Mouse (Mus musculus): ENCODE data around the gene Armc5. TPM values are rescaled to one million over a fixed set of nuclear protein-coding genes. Genes with fewer than 3 reads are reported as not detected.

The Armc5 gene
- total RNA-seq (2015) (6.9 and 7.1 TPM in 2 replicates), total RNA-seq (2017) (9.5 and 11.8 TPM in 2 replicates)

GRCm38 (mm10) chr7:128236856-128237592 lies at the start of gene Armc5:
Armc5 (plus strand) TSS chr7:128237342.
- peak; percentile 40 for ATAC-seq (replicated peaks; ENCODE audit: poor library complexity)

- no peak for ATAC-seq (replicated peaks; ENCODE audit: poor library complexity)
Observed at GRCm38 (mm10) chr7:128201607-128202006, 35.5 kb upstream of the Armc5 start.

- no peak for ATAC-seq (replicated peaks; ENCODE audit: poor library complexity)
Observed at GRCm38 (mm10) chr7:128203071-128203470, 34.1 kb upstream of the Armc5 start.

DNA sequence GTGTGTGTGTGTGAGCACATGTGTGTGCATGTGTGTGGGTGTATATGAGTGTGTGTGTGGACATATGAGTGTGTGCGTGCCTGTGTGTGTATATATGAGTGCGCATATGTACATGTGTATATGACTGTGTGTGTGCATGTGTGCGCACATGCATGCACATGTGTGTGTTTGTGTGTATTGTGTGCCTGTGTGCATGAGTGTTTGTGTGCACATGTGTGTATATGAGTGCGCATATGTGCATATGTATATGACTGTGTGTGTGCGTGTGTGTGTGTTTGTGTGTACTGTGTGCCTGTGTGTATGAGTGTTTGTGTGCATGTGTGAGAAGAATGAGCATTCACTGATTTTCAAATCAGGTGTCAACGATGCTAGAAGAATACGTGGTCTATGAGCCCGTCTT lies 33.0 kb upstream of the Armc5 start:
- ATAC-seq (replicated peaks; ENCODE audit: poor library complexity): no peak

GRCm38 (mm10) chr7:128205695-128206094 lies 31.4 kb upstream of the Armc5 start:
- ATAC-seq (replicated peaks; ENCODE audit: poor library complexity): no peak

GRCm38 (mm10) chr7:128206152-128206551 lies 31.0 kb upstream of the Armc5 start, which contains the start of gene Cox6a2:
Cox6a2 (minus strand) TSS chr7:128206387.
- no peak for ATAC-seq (replicated peaks; ENCODE audit: poor library complexity)

GRCm38 (mm10) chr7:128208187-128208586 lies 29.0 kb upstream of the Armc5 start:
- peak; percentile 94 for ATAC-seq (replicated peaks; ENCODE audit: poor library complexity)

DNA sequence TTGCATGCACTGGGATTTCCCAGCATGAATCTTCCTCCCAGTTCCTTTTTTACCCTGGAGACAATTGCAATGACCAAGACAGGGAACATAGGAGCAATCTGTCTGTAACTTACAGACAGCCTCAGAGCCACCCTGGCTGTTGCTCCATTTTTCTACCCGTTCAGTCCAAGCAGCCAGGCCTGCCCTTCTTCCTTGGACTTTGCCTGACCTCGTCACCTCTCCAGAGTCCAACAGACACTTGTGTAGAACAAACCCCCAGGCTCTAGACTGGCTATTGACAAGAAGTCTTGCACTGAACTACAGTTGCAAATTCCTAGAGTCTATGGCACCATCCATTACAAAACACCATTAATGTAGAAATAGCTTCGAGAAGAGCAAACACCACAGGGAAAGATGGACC lies 27.3 kb upstream of the Armc5 start:
- ATAC-seq (replicated peaks; ENCODE audit: poor library complexity): no peak

- ATAC-seq (replicated peaks; ENCODE audit: poor library complexity): no peak
Observed at GRCm38 (mm10) chr7:128219952-128220351, 17.2 kb upstream of the Armc5 start.

DNA sequence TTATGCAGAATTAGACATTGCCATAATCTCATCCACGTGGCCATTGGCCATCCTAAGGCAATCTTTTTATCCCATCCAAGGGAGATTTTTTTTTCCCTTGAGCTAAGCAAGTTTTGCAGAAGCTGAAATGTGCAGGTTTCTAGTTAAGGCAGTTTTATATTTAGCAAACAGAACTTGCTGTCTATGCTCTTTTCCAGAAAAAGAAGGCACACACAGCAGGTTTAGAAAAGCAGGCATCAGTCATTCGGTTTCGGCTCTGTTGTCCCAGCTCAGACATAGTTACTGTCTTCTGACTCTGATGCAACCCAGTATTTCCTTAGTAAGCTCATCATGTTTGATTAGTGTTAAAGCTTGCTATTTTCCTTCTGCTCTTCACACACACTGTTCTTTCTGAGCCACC lies 16.2 kb upstream of the Armc5 start:
- no peak for ATAC-seq (replicated peaks; ENCODE audit: poor library complexity)

DNA sequence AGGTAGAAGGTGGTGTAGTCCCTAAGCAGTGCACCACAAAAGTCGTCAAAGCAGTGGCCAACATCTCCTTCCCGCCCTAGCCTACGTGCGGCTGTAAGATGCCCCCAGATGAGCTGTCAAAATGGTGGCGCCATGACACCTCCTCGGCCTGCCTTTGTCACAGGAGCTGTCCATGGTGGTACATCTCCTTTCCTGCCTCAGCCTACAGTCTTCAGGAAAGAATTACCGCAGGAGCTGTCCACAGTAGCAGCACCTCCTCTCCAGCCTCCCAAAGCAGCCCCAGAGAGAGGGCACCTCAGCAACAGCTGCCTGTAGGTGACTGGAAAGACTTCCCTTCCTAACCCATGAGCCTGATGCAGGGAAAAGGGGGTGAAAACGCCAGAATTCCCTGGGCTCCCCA lies 5.4 kb upstream of the Armc5 start:
- ATAC-seq (replicated peaks; ENCODE audit: poor library complexity): peak; percentile 88

GRCm38 (mm10) chr7:128234796-128235195 lies 2.3 kb upstream of the Armc5 start:
- ATAC-seq (replicated peaks; ENCODE audit: poor library complexity): no peak

GRCm38 (mm10) chr7:128235481-128235880 lies 1.7 kb upstream of the Armc5 start:
- no peak for ATAC-seq (replicated peaks; ENCODE audit: poor library complexity)

GRCm38 (mm10) chr7:128236426-128236825 lies 716 bp upstream of the Armc5 start:
- no peak for ATAC-seq (replicated peaks; ENCODE audit: poor library complexity)

GRCm38 (mm10) chr7:128237593-128237926 lies 418 bp downstream of the Armc5 start:
- no peak for ATAC-seq (replicated peaks; ENCODE audit: poor library complexity)

- ATAC-seq (replicated peaks; ENCODE audit: poor library complexity): peak; percentile 74
Observed at GRCm38 (mm10) chr7:128237927-128238778, 1.0 kb downstream of the Armc5 start, which contains the start of gene 9130023H24Rik. 9130023H24Rik (minus strand) TSS chr7:128238031.

DNA sequence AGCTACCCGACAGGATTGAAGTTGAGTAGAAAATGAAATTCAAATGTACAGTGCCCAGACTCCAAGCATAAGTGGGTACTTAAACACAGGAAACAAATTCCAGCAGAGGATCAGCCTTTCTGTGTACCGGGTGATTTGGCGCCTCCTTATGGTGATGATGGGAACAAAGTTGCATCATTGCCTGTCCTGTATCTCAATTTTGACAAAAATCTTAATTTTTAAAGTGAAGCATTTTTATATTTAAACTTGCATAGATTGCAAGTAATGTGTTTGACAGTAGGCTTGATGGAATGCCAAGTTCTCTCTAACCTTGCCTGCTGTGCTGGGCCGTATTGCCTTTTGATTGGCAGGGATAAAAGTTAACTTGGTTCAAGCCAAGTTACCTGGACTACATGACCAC lies 1.8 kb downstream of the Armc5 start:
- ATAC-seq (replicated peaks; ENCODE audit: poor library complexity): 0 out of 2 replicates have a peak, but pooled peaks have one; percentile 15

DNA sequence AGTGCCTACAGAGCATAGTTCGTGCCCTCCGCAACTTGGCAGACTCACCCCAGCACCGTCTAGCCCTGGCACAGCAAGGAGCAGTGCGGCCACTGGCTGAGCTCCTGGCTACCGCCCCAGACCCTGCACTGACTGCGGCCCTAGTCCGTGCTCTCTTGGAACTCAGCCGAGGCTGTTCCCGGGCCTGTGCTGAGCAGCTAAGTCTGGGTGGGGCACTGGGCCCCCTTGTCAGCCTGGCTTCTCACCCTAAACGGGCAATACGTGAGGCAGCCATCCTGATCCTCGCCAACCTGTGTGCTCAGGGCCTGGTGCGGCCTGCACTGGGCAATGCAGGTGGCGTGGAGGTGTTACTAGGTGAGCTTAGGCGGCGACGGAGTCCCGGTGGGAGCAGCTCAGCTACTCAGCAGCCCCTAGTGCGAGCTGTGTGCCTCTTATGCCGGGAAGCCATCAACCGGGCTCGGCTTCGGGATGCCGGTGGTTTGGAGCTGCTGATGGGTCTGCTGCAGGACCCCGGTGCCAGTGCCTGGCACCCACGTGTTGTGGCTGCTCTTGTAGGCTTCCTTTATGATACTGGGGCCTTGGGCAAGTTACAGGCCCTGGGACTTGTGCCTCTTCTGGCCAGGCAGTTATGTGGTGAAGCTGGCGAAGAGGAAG lies 3.1 kb downstream of the Armc5 start:
- no peak for ATAC-seq (replicated peaks; ENCODE audit: poor library complexity)

GRCm38 (mm10) chr7:128242331-128242730 lies 5.2 kb downstream of the Armc5 start:
- no peak for ATAC-seq (replicated peaks; ENCODE audit: poor library complexity)

GRCm38 (mm10) chr7:128243921-128244320 lies 6.8 kb downstream of the Armc5 start:
- no peak for ATAC-seq (replicated peaks; ENCODE audit: poor library complexity)

GRCm38 (mm10) chr7:128244410-128245025 lies 7.4 kb downstream of the Armc5 start:
- no peak for ATAC-seq (replicated peaks; ENCODE audit: poor library complexity)

All from megakaryocyte progenitor cell, adult 5-6 weeks (primary cell).